Mouse (Mus musculus): ENCODE results near the gene Grsf1. TPM values are rescaled to one million over a fixed set of nuclear protein-coding genes. Genes with fewer than 3 reads are reported as not detected.

The Grsf1 gene
- polyA plus RNA-seq, 1 experiment from 2014 or later, result 57.7 TPM

DNA sequence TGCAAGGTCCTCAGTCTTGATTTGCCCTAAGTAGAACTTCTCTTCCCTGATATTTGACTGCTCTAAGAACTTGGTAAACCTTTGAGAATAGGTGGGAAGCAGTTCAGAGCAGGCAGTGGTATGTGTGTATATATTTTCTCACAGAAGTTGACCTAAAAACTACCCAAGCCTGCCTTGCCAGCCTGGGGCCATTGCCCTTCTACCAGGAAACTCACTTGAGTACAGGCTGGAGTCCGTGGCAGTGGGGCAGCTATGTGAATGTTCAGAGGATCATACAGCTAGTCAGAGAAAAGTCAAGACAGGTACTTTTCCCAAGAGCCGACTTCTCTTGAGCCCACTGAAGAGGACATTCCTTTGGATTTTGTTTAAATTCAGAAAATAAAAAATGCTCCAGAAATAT, 31.1 kb downstream of the Grsf1 start:
- Histone ChIP-seq H3K4me1 (no peaks in the 10 kb centered on the region), H3K4me3 (no peak overlapping the region), H3K4me2 (no peak overlapping the region), H3K27ac (no peak overlapping the region), H3K9ac (no peak overlapping the region), H3K27me3 (replicated peaks) (no peaks in the 10 kb centered on the region), H3K9me3 (no peaks in the 10 kb centered on the region), H3K36me3 (replicated peaks) (peaks cover 81% of the 10 kb centered on the region)
- ATAC-seq (replicated peaks), result no peak
- WGBS, result 95% methylated on average over 2 of the region's 2 CpGs

DNA sequence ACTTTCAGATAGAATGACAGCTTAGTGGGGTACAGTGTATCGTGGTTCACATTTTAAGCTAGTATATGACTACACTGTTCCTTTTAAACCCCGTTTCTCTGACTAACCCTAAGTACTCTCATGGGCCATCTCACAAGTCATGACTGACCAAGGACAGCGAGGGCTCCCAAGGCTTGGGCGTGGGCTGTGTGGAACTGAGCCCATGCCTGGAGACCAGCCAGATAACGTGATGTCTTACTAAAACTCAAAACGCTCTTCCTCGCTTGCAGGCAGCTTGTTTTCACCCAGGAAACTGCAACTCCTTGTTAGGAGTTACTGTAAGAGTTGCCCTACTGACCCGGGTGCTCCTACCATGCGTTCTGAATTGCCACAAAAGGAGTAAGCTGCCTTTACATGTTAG, 32.5 kb downstream of the Grsf1 start:
- Histone ChIP-seq H3K9me3 (no peaks in the 10 kb centered on the region), H3K36me3 (replicated peaks) (peaks cover 73% of the 10 kb centered on the region), H3K27ac (no peak overlapping the region), H3K4me3 (no peak overlapping the region), H3K27me3 (replicated peaks) (no peaks in the 10 kb centered on the region), H3K4me2 (no peak overlapping the region), H3K9ac (no peak overlapping the region), H3K4me1 (no peaks in the 10 kb centered on the region)
- 93% methylated on average over 9 of the region's 9 CpGs for WGBS
- ATAC-seq (replicated peaks), result no peak

DNA sequence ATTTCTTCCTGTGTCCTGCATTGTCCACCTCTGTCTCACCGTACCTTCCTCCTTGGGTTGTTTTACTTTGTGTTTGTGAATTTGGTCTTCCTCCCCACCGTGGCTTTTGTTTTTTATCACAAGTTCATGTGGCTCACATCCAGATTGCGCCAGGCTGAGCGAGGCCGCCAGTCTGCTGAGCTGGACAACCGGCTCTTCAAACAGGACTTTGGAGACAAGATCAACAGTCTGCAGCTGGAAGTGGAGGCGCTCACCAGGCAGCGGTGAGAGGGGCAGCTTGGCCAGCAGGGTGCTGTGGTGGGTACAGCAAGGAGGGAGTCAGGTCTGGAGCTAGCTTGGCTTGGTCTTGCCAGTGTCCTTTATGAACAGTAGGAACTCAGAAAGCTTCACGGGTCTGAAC, 33.2 kb downstream of the Grsf1 start:
- H3K4me2 ChIP-seq, result no peak overlapping the region
- no peak for ATAC-seq (replicated peaks)
- no peak overlapping the region for H3K9ac ChIP-seq
- WGBS, result 86% methylated on average over 9 of the region's 9 CpGs
- no peaks in the 10 kb centered on the region for H3K9me3 ChIP-seq
- H3K4me1 ChIP-seq, result no peaks in the 10 kb centered on the region
- H3K4me3 ChIP-seq, result no peak overlapping the region
- peaks cover 70% of the 10 kb centered on the region for H3K36me3 ChIP-seq (replicated peaks)
- no peak overlapping the region for H3K27ac ChIP-seq
- H3K27me3 ChIP-seq (replicated peaks), result no peaks in the 10 kb centered on the region

DNA sequence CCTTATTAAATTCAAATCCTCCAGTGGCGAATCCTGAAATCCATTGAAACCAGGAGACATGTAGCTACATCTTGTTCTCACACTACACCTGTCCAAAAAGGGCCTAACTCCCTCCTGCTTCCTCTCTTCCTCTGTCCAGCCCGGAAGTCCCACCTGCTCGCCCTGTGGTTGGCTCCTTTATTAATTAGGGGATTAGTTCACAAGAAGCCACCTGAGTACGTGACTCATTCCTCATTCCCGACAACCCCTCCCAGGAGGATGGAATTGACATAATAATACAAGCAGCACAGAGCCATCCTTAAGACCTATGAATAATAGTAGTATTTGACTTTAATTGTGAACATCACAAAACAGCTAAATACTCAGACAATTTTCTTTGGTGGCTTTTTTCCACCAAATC, 41.9 kb downstream of the Grsf1 start:
- H3K36me3 ChIP-seq (replicated peaks), result peaks cover 72% of the 10 kb centered on the region
- H3K27me3 ChIP-seq (replicated peaks), result no peaks in the 10 kb centered on the region
- H3K4me2 ChIP-seq, result no peak overlapping the region
- no peak overlapping the region for H3K27ac ChIP-seq
- 68% methylated on average over 5 of the region's 5 CpGs for WGBS
- H3K9me3 ChIP-seq, result no peaks in the 10 kb centered on the region
- ATAC-seq (replicated peaks), result no peak
- no peaks in the 10 kb centered on the region for H3K4me1 ChIP-seq
- H3K4me3 ChIP-seq, result no peak overlapping the region
- H3K9ac ChIP-seq, result no peak overlapping the region

DNA sequence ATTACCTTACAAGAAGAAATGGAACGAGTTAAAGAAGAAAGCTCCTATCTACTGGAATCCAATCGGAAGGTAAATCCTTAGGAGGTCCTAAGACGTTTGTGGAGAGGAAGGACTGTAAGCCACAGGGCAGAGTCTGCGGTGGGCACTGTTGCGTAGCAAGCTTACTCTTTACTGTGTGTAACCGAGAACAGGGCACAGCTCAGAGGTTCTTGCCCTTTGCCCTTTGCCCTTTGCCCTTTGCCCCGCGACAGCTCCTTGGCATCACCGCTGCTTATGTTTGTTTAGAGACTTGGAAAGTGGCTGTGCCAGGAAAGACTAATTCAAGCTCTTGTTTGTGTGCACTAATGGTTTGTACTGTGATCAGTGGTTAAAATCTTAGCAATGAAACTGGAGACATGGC, 43.5 kb downstream of the Grsf1 start:
- Histone ChIP-seq H3K4me1 (no peaks in the 10 kb centered on the region), H3K9me3 (no peaks in the 10 kb centered on the region), H3K27ac (no peak overlapping the region), H3K9ac (no peak overlapping the region), H3K36me3 (replicated peaks) (peaks cover 80% of the 10 kb centered on the region), H3K27me3 (replicated peaks) (no peaks in the 10 kb centered on the region), H3K4me2 (no peak overlapping the region), H3K4me3 (no peak overlapping the region)
- WGBS, result 68% methylated on average over 9 of the region's 9 CpGs
- no peak for ATAC-seq (replicated peaks)

DNA sequence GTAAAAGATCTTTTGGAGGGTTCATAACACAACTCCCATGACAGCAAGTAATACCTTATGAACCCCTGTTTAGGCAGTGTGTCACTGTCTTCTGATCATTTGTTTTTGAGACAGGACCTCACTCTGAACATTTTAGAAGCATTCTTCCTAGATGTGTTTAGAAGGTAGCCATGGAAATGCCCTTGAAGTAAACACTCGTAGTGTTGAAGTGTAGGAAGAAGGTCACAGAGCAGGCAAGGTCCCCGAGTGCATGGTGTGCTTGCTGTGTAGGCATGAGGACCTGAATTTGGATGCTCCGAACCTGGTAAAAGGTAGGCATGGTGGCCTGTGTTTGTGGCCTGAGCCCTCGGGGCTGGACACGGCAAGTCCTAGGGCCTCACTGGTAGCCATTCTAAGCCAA, 44.4 kb downstream of the Grsf1 start:
- no peaks in the 10 kb centered on the region for H3K4me1 ChIP-seq
- ATAC-seq (replicated peaks), result no peak
- H3K9ac ChIP-seq, result no peak overlapping the region
- H3K27ac ChIP-seq, result no peak overlapping the region
- H3K4me3 ChIP-seq, result no peak overlapping the region
- 88% methylated on average over 5 of the region's 5 CpGs for WGBS
- H3K27me3 ChIP-seq (replicated peaks), result no peaks in the 10 kb centered on the region
- no peaks in the 10 kb centered on the region for H3K9me3 ChIP-seq
- no peak overlapping the region for H3K4me2 ChIP-seq
- peaks cover 74% of the 10 kb centered on the region for H3K36me3 ChIP-seq (replicated peaks)

DNA sequence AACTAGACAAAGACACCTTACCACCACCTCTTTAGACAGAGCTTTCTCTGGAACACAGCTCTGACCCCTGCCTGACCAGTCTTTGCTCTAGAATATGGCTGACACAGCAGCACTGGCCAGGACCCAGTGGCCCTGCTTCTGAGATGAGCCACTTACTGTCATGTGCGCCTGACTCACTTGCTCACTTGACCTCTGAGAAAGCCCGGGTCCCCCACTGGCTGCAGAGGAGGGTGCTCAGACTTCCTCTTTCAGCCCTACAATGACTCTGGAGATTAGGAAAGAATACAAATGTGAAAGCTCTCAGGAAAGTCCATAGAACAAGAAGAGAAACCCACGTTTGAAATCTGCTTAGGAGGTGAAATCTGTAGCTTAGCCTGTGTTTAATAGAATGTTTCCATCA, 45.1 kb downstream of the Grsf1 start:
- Histone ChIP-seq H3K27ac (no peak overlapping the region), H3K36me3 (replicated peaks) (peaks cover 74% of the 10 kb centered on the region), H3K27me3 (replicated peaks) (no peaks in the 10 kb centered on the region), H3K9ac (no peak overlapping the region), H3K4me1 (no peaks in the 10 kb centered on the region), H3K4me2 (no peak overlapping the region), H3K9me3 (no peaks in the 10 kb centered on the region), H3K4me3 (no peak overlapping the region)
- 0 out of 2 replicates have a peak, but pooled peaks have one; percentile 10 for ATAC-seq (replicated peaks)
- 61% methylated on average over 3 of the region's 3 CpGs for WGBS

DNA sequence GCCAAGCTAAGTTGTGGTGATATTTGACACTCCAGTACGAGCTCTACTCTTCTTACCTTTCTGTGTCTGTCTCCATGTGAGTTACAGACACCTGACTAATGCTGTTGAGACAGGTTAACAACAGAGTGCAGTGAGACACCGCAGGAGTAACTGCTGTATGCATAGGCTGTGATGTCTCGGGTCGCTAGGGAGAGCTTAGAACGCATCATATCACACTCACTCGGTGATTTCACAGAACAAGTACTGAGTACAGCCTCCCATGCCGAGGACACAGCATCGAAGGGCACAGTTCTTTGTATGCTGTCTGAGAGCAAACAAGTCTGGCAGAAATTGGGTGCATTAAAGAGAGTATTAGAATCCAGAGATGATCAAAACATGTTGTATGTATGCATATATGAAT, 46.0 kb downstream of the Grsf1 start:
- H3K9ac ChIP-seq, result no peak overlapping the region
- peaks cover 66% of the 10 kb centered on the region for H3K36me3 ChIP-seq (replicated peaks)
- H3K9me3 ChIP-seq, result no peaks in the 10 kb centered on the region
- no peak overlapping the region for H3K4me2 ChIP-seq
- no peaks in the 10 kb centered on the region for H3K27me3 ChIP-seq (replicated peaks)
- H3K4me1 ChIP-seq, result no peaks in the 10 kb centered on the region
- ATAC-seq (replicated peaks), result no peak
- no peak overlapping the region for H3K27ac ChIP-seq
- no peak overlapping the region for H3K4me3 ChIP-seq
- WGBS, result 92% methylated on average over 8 of the region's 8 CpGs

DNA sequence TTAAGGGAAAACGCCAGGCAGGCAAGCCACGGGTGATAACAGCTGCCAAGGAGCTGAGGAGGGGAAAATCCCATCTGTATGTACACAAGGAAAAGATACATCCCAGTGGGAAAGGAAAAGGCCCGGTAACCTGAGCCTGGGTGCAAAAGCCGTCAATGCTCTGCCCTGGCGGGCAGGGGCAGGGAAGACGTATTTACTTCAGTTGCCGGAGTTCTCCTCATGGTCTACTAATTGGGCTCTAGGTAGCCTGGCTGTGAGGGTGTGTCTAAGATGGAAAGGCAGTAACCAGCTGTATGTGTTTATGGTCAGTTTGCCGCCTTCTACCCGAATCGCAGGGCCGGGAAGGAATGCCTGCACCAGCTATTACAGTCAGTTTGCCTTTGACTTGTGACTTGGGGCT, 46.8 kb downstream of the Grsf1 start:
- Histone ChIP-seq H3K36me3 (replicated peaks) (peaks cover 58% of the 10 kb centered on the region), H3K4me1 (no peaks in the 10 kb centered on the region), H3K27ac (no peak overlapping the region), H3K4me3 (no peak overlapping the region), H3K9ac (no peak overlapping the region), H3K9me3 (no peaks in the 10 kb centered on the region), H3K4me2 (no peak overlapping the region), H3K27me3 (replicated peaks) (no peaks in the 10 kb centered on the region)
- 92% methylated on average over 11 of the region's 11 CpGs for WGBS
- no peak for ATAC-seq (replicated peaks)

DNA sequence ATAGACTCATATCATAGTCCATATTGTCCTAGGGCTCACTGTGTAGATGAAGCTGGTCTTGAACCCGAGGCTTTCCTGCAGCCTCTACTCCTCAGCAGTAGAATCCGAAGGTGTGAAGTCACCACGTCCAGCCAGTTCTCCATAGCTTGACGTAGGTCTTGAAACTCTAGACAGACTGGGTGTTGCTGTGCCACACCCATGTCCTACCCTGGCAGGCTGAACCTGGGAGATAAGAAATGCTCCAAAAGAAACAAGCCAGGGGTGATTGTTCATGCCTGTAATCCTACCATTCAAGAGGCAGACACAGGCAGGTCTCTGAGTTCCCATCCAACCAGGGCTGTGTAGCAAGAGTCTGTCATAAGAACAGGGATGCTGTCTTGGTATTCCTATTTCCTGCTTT, 48.4 kb downstream of the Grsf1 start:
- no peak overlapping the region for H3K9ac ChIP-seq
- no peaks in the 10 kb centered on the region for H3K9me3 ChIP-seq
- H3K36me3 ChIP-seq (replicated peaks), result peaks cover 46% of the 10 kb centered on the region
- no peak for ATAC-seq (replicated peaks)
- WGBS, result 92% methylated on average over 4 of the region's 4 CpGs
- no peak overlapping the region for H3K4me3 ChIP-seq
- no peak overlapping the region for H3K27ac ChIP-seq
- H3K27me3 ChIP-seq (replicated peaks), result no peaks in the 10 kb centered on the region
- no peak overlapping the region for H3K4me2 ChIP-seq
- H3K4me1 ChIP-seq, result no peaks in the 10 kb centered on the region

DNA sequence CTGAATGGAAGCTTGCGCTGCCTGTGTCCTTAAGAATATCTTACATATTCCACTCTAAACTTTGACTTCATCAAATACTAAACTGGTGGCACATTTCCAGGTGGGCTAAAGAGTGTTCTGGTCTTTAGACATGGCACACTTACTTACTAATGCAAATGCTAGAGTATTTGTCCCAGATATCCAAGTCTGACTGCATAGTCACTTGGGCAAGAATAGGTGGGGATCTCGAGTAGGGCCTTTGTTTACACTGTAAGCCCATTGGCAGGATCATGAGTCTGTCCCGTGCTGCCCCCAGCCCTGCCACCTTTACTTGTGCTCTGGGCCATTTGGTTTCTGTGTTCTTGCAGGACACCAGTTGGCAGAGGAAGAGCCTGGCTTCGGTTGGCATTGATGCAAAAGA, 59.0 kb downstream of the Grsf1 start:
- no peak overlapping the region for H3K4me3 ChIP-seq
- H3K36me3 ChIP-seq (replicated peaks), result peaks cover 45% of the 10 kb centered on the region
- H3K27me3 ChIP-seq (replicated peaks), result no peaks in the 10 kb centered on the region
- H3K4me2 ChIP-seq, result no peak overlapping the region
- no peak for ATAC-seq (replicated peaks)
- H3K27ac ChIP-seq, result no peak overlapping the region
- 89% methylated on average over 4 of the region's 4 CpGs for WGBS
- H3K9ac ChIP-seq, result no peak overlapping the region
- H3K9me3 ChIP-seq, result no peaks in the 10 kb centered on the region
- no peaks in the 10 kb centered on the region for H3K4me1 ChIP-seq

DNA sequence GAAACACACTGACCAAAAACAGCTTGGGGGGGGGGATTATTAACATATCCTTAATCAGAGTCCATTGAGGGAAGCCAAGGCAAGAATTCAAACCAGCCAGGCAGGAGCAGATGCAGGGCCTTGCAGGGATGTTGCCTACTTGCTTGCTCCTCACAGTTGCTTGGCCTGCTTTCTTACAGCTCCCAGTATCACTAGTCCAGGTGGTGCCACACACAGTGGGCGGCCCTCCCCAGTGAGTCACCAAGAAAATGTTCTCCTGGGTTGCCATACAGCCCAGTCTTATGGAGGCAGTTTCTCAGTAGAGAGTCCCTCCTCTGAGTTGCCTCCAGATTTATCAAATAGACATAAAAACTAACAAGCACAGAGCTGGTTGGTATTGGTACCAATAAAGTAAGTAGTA, 61.8 kb downstream of the Grsf1 start:
- H3K4me1 ChIP-seq, result no peaks in the 10 kb centered on the region
- no peaks in the 10 kb centered on the region for H3K9me3 ChIP-seq
- no peak overlapping the region for H3K27ac ChIP-seq
- no peaks in the 10 kb centered on the region for H3K27me3 ChIP-seq (replicated peaks)
- H3K9ac ChIP-seq, result no peak overlapping the region
- H3K36me3 ChIP-seq (replicated peaks), result peaks cover 31% of the 10 kb centered on the region
- no peak overlapping the region for H3K4me2 ChIP-seq
- no peak overlapping the region for H3K4me3 ChIP-seq
- 100% methylated on average over 1 of the region's 1 CpGs for WGBS
- ATAC-seq (replicated peaks), result peak; percentile 63; the same call in 1 of the 2 replicates

Data from midbrain, embryonic 15.5 days (tissue).